Mouse (Mus musculus) liver, embryonic 15.5 days (tissue): ENCODE data around the gene Pax4. TPM values are rescaled to one million over a fixed set of nuclear protein-coding genes. Genes with fewer than 3 reads are reported as not detected.

Source experiments
- ATAC-seq: fragments of 200-750 bp; cut with Nextera tagmentation; 2 replicates; pipeline ENCODE4 v1.8.0; 2017; ENCODE audit warnings: moderate number of reproducible peaks, mild to moderate bottlenecking, moderate library complexity; ENCODE audit not compliant: insufficient read depth
- H3K27ac ChIP-seq: fragments of 300-500 bp; sonication (generic); replicated peaks from 2 replicates; pipeline ENCODE4 v1.5.1; 2015; ENCODE audit warnings: mild to moderate bottlenecking, inconsistent platforms
- H3K27me3 ChIP-seq: fragments of 300-500 bp; sonication (generic); 2 replicates; pipeline ENCODE4 v1.6.1; 2015; ENCODE audit warnings: mild to moderate bottlenecking, inconsistent platforms
- H3K36me3 ChIP-seq: fragments of 300-500 bp; sonication (generic); replicated peaks from 2 replicates; pipeline ENCODE4 v1.6.1; 2015; ENCODE audit warnings: moderate library complexity, mild to moderate bottlenecking, inconsistent platforms
- H3K4me1 ChIP-seq: fragments of 300-500 bp; sonication (generic); replicated peaks from 2 replicates; pipeline ENCODE4 v1.6.1; 2015; ENCODE audit warnings: inconsistent platforms
- H3K4me2 ChIP-seq: fragments of 300-500 bp; sonication (generic); 2 replicates; pipeline ENCODE4 v1.6.1; 2015; ENCODE audit warnings: moderate library complexity, mild to moderate bottlenecking, inconsistent platforms
- H3K4me3 ChIP-seq: fragments of 300-500 bp; sonication (generic); replicated peaks from 2 replicates; pipeline ENCODE4 v1.5.1; 2015; ENCODE audit warnings: mild to moderate bottlenecking, inconsistent platforms
- H3K9ac ChIP-seq: fragments of 300-500 bp; sonication (generic); 2 replicates; pipeline ENCODE4 v1.6.1; 2015; ENCODE audit warnings: moderate library complexity, mild to moderate bottlenecking, inconsistent platforms
- H3K9me3 ChIP-seq: fragments of 300-500 bp; sonication (generic); replicated peaks from 2 replicates; pipeline ENCODE4 v1.6.1; 2016; ENCODE audit warnings: inconsistent platforms
- WGBS: fragments of 180-500 bp; shearing (Covaris S2); methylation state at CpG from one replicate; pipeline ENCODE4 v1.1.7; 2015; ENCODE audit warnings: mixed read lengths; ENCODE audit not compliant: insufficient replicate concordance; 5-methylcytosine and 5-hydroxymethylcytosine counted together
- polyA plus RNA-seq: library from polyadenylated mRNA; unstranded; fragments of >200 nt; fragmentation: Nextera tagmentation; extraction: Ambion mirVana; gene quantifications from 2 replicates; pipeline ENCODE4 v1.2.1, GENCODE M21; 2015

Gene Pax4
- polyA plus RNA-seq, 1 experiment from 2014 or later: not detected

DNA sequence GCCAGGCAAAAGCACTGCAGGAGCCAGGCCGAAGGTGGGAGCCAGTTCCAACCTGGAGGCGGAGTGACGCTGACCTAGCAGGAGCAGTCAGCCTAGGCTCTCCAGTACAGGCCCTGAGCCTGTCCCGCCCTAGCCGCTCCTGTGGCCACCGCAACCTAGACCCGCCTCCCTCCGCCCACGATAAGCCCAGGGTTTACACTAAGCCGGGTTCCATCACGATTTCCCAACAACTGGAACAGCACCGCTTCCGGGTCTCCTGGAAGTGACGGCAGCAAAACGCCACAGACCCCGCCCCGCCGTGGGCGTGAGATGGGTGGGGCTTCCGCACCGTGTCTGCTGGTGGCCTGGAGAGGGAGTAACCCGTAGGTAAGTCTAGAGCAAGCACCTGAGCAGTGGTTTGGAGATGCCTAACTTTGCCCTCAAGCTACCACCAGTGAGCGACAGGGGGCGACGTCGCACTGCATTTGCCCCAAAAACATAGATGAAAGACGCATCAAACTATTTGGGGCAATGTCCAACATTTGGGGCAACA lies 27.6 kb downstream of the Pax4 start:
- H3K27ac ChIP-seq: peak overlapping the region; percentile 90
- H3K9ac ChIP-seq: peak overlapping the region; percentile 86
- ATAC-seq: peak; percentile 88
- H3K9me3 ChIP-seq: no peaks in the 10 kb centered on the region
- H3K36me3 ChIP-seq: peaks cover 46% of the 10 kb centered on the region
- no peaks in the 10 kb centered on the region for H3K27me3 ChIP-seq
- peaks cover 70% of the 10 kb centered on the region for H3K4me1 ChIP-seq
- peak overlapping the region; percentile 79 for H3K4me3 ChIP-seq
- peak overlapping the region; percentile 97 for H3K4me2 ChIP-seq
- WGBS: under 1% methylated on average over 27 of the region's 27 CpGs

DNA sequence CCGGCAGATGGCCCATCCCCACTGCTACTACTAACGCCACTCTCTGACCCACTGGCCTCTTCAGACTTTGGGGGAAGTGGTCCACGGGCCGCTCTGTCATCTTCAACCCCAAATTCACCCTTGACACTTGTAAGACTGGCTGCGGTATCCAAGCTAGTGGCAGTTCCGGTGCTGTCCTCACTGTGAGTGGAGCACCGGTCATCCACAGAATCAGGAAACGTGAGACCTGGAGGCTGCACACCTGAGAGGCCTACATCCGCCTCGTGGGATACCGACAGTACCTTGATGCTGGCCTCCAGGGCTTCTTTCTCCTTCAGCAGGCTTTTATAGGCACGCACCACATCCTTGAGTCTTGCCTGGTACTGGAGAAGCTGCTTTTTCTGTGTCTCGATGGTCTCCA lies 28.3 kb downstream of the Pax4 start:
- H3K36me3 ChIP-seq: peaks cover 42% of the 10 kb centered on the region
- 26% methylated on average over 13 of the region's 13 CpGs for WGBS

DNA sequence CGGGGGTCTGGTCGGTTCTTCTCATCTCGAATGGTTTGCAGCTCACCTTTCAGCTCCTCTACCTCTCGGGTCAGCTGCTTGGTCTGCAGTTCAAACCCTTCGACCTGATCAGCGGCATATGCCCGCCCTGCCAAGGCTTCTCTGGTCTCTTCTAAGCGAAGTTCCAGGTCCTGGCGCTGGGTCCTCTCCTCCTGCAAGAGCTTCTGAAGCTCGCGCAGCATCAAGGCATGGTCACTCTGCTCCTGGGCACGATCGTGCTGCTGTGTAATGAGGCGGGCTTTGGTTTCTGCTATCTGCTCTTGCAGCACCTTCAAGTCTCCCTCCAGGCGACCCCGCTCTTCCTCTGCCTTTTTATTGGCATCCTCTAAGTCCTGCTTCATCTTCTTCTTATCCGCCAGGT lies 28.8 kb downstream of the Pax4 start:
- peak overlapping the region; percentile 86 for H3K9ac ChIP-seq
- peak overlapping the region; percentile 97 for H3K4me2 ChIP-seq
- ATAC-seq: no peak
- no peak overlapping the region for H3K27ac ChIP-seq
- H3K4me1 ChIP-seq: peaks cover 58% of the 10 kb centered on the region
- no peaks in the 10 kb centered on the region for H3K9me3 ChIP-seq
- H3K4me3 ChIP-seq: peak overlapping the region; percentile 79
- 73% methylated on average over 17 of the region's 17 CpGs for WGBS
- no peaks in the 10 kb centered on the region for H3K27me3 ChIP-seq
- peaks cover 42% of the 10 kb centered on the region for H3K36me3 ChIP-seq

More for the DNA sequence above, 28.3 kb downstream of the Pax4 start:
- Histone ChIP-seq H3K27me3 (no peaks in the 10 kb centered on the region), H3K9me3 (no peaks in the 10 kb centered on the region), H3K9ac (peak overlapping the region; percentile 86), H3K4me2 (peak overlapping the region; percentile 97), H3K4me3 (peak overlapping the region; percentile 79), H3K4me1 (peaks cover 63% of the 10 kb centered on the region), H3K27ac (peak overlapping the region; percentile 90)
- ATAC-seq: no peak

DNA sequence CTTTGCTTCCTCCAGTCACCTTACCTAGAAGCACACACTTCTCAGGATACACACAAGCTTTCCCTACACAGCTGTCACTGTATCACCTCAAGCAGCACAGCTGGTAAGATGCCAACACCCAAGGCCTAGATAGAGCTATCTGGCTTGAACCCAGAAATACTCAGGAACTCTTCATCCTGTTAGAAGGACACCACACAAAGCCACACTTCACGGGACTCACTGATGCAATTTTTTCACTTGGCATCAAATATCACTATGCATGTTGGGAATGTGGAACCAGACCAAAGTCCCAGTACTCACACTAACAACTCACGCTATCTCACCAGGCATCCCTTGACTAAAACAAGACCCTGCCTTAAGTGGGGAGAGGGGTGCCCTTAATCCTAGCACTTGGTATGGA lies 29.5 kb downstream of the Pax4 start:
- Histone ChIP-seq H3K9me3 (no peaks in the 10 kb centered on the region), H3K4me2 (peak overlapping the region; percentile 97), H3K36me3 (peaks cover 42% of the 10 kb centered on the region), H3K4me1 (peaks cover 51% of the 10 kb centered on the region), H3K27me3 (no peaks in the 10 kb centered on the region), H3K27ac (no peak overlapping the region), H3K4me3 (0 out of 2 replicates have a peak overlapping the region, but pooled peaks have one; percentile 79), H3K9ac (0 out of 2 replicates have a peak overlapping the region, but pooled peaks have one; percentile 86)
- ATAC-seq: no peak
- 65% methylated on average over 2 of the region's 2 CpGs for WGBS

DNA sequence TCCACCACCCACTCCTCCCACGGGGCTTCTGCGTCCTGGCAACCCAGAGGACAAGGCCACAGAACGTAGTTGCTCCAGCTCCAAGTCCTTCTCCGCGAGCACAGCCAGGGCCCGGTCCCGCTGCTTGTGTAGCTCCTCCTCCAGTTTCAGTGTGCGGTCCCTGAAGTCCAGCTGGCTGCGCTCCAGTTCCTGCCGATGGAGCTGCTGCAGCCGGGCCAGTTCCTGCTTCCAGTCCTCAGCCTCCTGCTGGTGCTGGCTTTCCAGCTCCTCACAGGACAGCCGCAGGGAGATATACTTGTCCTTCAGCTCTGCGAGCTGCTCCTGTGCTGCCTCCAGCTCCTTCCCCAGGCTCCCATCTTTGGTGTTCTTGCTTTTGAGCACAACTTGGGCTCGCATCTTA lies 30.7 kb downstream of the Pax4 start:
- no peak for ATAC-seq
- Histone ChIP-seq H3K4me1 (peaks cover 45% of the 10 kb centered on the region), H3K36me3 (peaks cover 40% of the 10 kb centered on the region), H3K4me2 (no peak overlapping the region), H3K9ac (no peak overlapping the region), H3K27ac (no peak overlapping the region), H3K27me3 (no peaks in the 10 kb centered on the region), H3K9me3 (no peaks in the 10 kb centered on the region), H3K4me3 (no peak overlapping the region)
- WGBS: 85% methylated on average over 14 of the region's 14 CpGs

DNA sequence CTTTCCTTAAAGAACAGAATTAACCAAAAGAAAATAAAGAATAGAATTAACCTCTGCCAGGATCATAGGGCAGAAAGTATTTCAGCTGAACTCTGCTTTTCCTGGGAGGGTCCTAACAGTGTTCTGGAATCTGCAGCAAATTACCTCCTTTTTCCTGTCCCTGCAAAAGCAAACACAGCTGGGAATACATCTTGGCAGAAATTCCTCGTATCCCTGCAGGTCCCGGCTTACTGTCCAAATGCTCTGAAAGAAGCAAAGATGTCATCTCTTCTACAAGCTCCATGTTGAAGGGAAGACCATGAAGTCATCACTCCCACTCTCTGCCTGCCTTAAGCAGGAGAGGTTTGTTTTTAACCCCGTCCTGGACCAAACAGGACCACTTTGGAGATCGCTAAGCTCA lies 32.2 kb downstream of the Pax4 start:
- H3K4me3 ChIP-seq: no peak overlapping the region
- no peak overlapping the region for H3K27ac ChIP-seq
- H3K4me2 ChIP-seq: no peak overlapping the region
- H3K36me3 ChIP-seq: peaks cover 40% of the 10 kb centered on the region
- WGBS: 79% methylated on average over 4 of the region's 4 CpGs
- no peak overlapping the region for H3K9ac ChIP-seq
- no peaks in the 10 kb centered on the region for H3K9me3 ChIP-seq
- no peak for ATAC-seq
- no peaks in the 10 kb centered on the region for H3K27me3 ChIP-seq
- H3K4me1 ChIP-seq: peaks cover 32% of the 10 kb centered on the region

DNA sequence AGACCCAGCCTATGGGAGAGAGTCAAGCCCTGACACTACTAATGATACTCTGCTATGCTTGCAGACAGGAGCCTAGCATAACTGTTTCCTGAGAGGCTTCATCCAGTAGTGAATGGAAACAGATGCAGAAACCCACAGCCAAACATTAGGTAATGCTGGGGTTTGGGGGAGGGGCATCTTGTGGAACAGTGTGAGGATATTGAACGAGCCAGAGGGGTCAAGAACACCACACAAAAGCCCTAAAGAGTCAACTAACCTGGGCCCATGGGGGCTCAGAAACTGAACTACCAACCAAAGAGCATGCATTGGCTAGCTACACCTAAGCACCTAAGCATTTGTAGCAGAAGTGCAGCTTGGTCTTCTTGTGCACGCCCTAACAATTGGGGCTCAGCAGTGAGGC lies 37.9 kb downstream of the Pax4 start:
- Histone ChIP-seq H3K4me3 (no peak overlapping the region), H3K36me3 (peaks cover 14% of the 10 kb centered on the region; the same call in 1 of the 2 replicates), H3K4me2 (no peak overlapping the region), H3K27me3 (no peaks in the 10 kb centered on the region), H3K9ac (no peak overlapping the region), H3K4me1 (0 out of 2 replicates have a peak, but pooled peaks cover 4% of the 10 kb centered on the region), H3K27ac (no peak overlapping the region), H3K9me3 (no peaks in the 10 kb centered on the region)
- ATAC-seq: no peak
- WGBS: 44% methylated on average over 2 of the region's 2 CpGs

DNA sequence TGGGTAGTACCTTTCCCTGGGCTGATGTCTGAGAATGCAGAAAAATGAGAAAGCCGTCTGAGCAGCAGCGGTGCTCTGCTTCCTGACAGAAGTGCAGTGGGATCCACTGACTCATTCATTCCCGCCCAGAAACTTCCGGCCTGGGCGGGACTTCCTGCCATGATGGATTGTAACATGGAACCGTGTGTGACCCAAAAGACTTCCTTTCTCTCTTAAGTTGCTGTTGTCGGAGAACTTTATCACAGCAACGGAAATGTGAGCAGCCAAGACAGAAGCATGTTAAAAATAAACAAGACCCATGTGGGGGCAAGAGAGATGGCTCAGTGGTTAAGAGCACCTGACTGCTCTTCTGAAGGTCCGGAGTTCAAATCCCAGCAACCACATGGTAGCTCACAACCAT lies 39.1 kb downstream of the Pax4 start:
- H3K9me3 ChIP-seq: no peaks in the 10 kb centered on the region
- WGBS: 40% methylated on average over 9 of the region's 9 CpGs

DNA sequence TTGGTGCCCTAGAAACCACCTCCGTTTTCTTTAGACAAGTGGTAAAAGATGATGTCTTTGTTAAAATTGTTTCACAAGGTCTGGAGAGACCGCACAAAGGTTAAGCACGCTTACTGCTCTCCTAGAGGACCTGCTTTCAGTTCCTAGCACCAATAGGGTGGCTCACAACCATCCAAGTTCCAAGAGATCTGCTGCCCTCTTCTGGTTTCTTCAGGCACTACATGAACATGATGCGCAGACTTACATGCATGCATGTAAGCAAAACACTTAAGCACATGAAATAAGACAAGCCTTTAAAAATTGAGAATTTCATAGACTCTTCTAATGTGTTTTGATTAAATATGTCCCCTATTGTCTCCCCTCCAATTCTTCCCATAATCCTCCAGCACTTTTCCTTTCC lies 49.4 kb downstream of the Pax4 start:
- H3K36me3 ChIP-seq: no peaks in the 10 kb centered on the region
- WGBS: 73% methylated on average over 4 of the region's 4 CpGs
- H3K27ac ChIP-seq: no peak overlapping the region
- no peak overlapping the region for H3K4me3 ChIP-seq
- no peak overlapping the region for H3K4me2 ChIP-seq
- peaks cover 48% of the 10 kb centered on the region for H3K27me3 ChIP-seq
- no peak overlapping the region for H3K9ac ChIP-seq
- no peaks in the 10 kb centered on the region for H3K9me3 ChIP-seq
- H3K4me1 ChIP-seq: peaks cover 8% of the 10 kb centered on the region; the same call in 1 of the 2 replicates
- ATAC-seq: no peak

More for the DNA sequence above, 39.1 kb downstream of the Pax4 start:
- Histone ChIP-seq H3K4me3 (no peak overlapping the region), H3K9ac (no peak overlapping the region), H3K27me3 (no peaks in the 10 kb centered on the region), H3K4me1 (0 out of 2 replicates have a peak, but pooled peaks cover 4% of the 10 kb centered on the region), H3K36me3 (peaks cover 3% of the 10 kb centered on the region; the same call in 1 of the 2 replicates), H3K27ac (no peak overlapping the region), H3K4me2 (no peak overlapping the region)
- no peak for ATAC-seq

DNA sequence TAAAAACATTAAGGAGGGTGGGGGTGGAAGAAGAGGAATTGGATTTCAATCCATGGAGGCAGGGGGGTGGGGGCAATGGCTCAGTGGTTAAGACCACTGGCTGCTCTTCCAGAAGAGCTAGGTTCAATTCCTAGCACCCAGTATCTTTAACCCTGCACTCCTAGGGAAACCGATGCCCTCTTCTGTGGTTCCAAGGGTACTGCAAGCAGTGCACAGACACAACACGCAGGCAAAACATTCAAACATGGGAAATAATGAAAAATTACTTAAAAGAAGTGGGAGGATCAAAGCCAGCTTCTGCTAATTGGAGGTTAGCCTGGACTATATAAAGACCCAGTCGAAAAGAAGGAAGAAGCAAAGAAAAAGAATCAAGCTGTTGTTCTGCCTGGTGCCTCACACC lies 50.4 kb downstream of the Pax4 start:
- Histone ChIP-seq H3K36me3 (no peaks in the 10 kb centered on the region), H3K27ac (no peak overlapping the region), H3K9ac (no peak overlapping the region), H3K4me3 (no peak overlapping the region), H3K4me2 (no peak overlapping the region), H3K27me3 (peaks cover 48% of the 10 kb centered on the region), H3K9me3 (no peaks in the 10 kb centered on the region), H3K4me1 (peaks cover 8% of the 10 kb centered on the region; the same call in 1 of the 2 replicates)
- 69% methylated on average over 3 of the region's 3 CpGs for WGBS
- ATAC-seq: no peak

DNA sequence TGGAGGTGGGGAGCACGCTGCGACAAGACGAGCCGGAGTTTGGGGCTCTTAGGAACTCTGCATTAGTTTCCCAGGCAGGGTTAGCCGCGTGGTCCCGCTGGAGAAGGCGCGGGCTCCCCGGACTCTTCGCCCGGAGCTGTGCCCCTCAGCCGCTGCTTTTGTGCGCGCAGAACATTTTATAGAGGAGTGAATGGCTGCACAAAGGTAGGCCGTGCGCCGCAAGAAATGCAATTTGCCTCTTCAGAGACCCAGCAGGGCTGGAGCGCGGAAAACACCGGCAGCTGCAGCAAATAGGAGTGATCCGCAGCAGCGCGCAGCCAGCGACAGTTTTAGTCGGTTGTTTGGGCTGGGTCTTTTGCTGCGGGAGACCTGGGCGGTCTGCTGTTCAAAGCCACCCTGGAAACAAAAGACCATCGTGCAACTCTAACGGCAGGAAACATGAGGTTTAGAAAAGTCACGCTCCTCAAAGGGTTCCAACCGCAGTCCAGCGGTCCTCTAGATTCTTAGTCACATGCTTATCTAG lies 51.4 kb downstream of the Pax4 start, which contains the start of gene Zfp800:
TSS of gene Zfp800 (minus strand) at position 325 of the 523 bp plus-strand sequence.
- H3K9ac ChIP-seq: no peak within 1 kb of the TSS

More for the DNA sequence above, 51.4 kb downstream of the Pax4 start, which contains the start of gene Zfp800:
- Histone ChIP-seq H3K27ac (no peak within 1 kb of the TSS), H3K4me3 (peak within 1 kb of the TSS; percentile 40), H3K36me3 (no peaks in the 10 kb centered on the region), H3K4me2 (peak within 1 kb of the TSS; percentile 60), H3K4me1 (peaks cover 8% of the 10 kb centered on the region; the same call in 1 of the 2 replicates), H3K27me3 (peaks cover 48% of the 10 kb centered on the region), H3K9me3 (no peaks in the 10 kb centered on the region)
- 1% methylated on average over 33 of the region's 33 CpGs for WGBS
- no peak for ATAC-seq
